Mouse (Mus musculus) stomach, embryonic 14.5 days (tissue): ENCODE data around the gene Fstl3. TPM values are rescaled to one million over a fixed set of nuclear protein-coding genes. Genes with fewer than 3 reads are reported as not detected.

Experiments
- ATAC-seq: fragments of 200-750 bp; cut with Nextera tagmentation; 2 replicates; pipeline ENCODE4 v1.8.0; 2017; ENCODE audit warnings: low read depth, moderate TSS enrichment; ENCODE audit not compliant: insufficient number of reproducible peaks, insufficient read depth, low FRiP score
- H3K27ac ChIP-seq: fragments of 300-500 bp; sonication (generic); 2 replicates; pipeline ENCODE4 v1.5.1; 2014; ENCODE audit warnings: mild to moderate bottlenecking, low read length, moderate library complexity, mixed read lengths
- H3K27me3 ChIP-seq: fragments of 300-500 bp; sonication (generic); 2 replicates; pipeline ENCODE4 v1.6.1; 2014; ENCODE audit warnings: low read length, control low read depth, mixed read lengths; ENCODE audit not compliant: control insufficient read depth, insufficient read depth
- H3K36me3 ChIP-seq: fragments of 300-500 bp; sonication (generic); 2 replicates; pipeline ENCODE4 v1.6.1; 2014; ENCODE audit warnings: mild to moderate bottlenecking, control low read depth, low read length, moderate library complexity, mixed read lengths; ENCODE audit not compliant: control insufficient read depth, insufficient read depth
- H3K4me1 ChIP-seq: fragments of 300-500 bp; sonication (generic); 2 replicates; pipeline ENCODE4 v1.6.1; 2014; ENCODE audit warnings: low read length, control low read depth, mixed read lengths; ENCODE audit not compliant: control insufficient read depth, insufficient read depth
- H3K4me2 ChIP-seq: fragments of 300-500 bp; sonication (generic); replicated peaks from 2 replicates; pipeline ENCODE4 v1.6.1; 2014; ENCODE audit warnings: low read depth, low read length, control low read depth
- H3K4me3 ChIP-seq: fragments of 300-500 bp; sonication (generic); 2 replicates; pipeline ENCODE4 v1.5.1; 2014; ENCODE audit warnings: low read depth, low read length, control low read depth
- H3K9ac ChIP-seq: fragments of 300-500 bp; sonication (generic); replicated peaks from 2 replicates; pipeline ENCODE4 v1.6.1; 2014; ENCODE audit warnings: low read depth, mild to moderate bottlenecking, control low read depth, low read length, moderate library complexity, mixed read lengths
- H3K9me3 ChIP-seq: fragments of 300-500 bp; sonication (generic); 2 replicates; pipeline ENCODE4 v1.6.1; 2016; ENCODE audit warnings: low read depth, low read length, control low read depth; ENCODE audit not compliant: control insufficient read depth
- WGBS: fragments of 180-500 bp; shearing (Covaris S2); extraction: QIAGEN DNeasy Blood & Tissue Kit; methylation state at CpG from one replicate; pipeline ENCODE4 v1.1.7; 2014; 5-methylcytosine and 5-hydroxymethylcytosine counted together
- polyA plus RNA-seq: library from polyadenylated mRNA; unstranded; fragments of >200 nt; fragmentation: Nextera tagmentation; extraction: Ambion mirVana; gene quantifications from 2 replicates; pipeline ENCODE4 v1.2.1, GENCODE M21; 2014

Gene Fstl3
- polyA plus RNA-seq, 1 experiment from 2014 or later = 9.0 TPM

DNA sequence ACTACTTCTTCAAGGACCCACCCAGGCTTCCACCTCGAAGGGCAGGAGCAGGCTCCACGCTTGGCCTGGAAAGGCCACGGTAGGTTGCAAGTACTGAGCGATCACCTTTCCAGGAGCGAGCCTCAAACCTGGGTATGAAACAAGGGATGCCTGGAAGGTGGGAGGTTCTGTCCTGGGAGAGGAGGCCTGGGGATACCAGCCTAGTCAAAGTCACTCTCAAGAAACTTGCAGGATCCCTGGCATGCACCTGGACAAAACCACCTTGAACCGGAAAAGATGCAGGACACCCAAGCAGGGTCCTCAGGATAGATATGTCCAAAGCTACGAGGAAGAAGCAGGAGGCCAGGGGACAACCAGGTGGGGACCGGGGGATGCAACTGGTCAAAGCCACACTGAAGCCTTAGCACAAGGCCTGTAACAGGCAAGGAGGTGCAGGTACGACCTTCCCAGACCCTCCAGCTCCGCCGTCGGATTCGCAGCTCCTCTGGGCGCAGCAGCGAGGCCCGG, 11.0 kb upstream of the Fstl3 start:
- Histone ChIP-seq H3K9me3 (no peaks in the 10 kb centered on the region), H3K36me3 (peaks cover 14% of the 10 kb centered on the region), H3K27ac (peak overlapping the region; percentile 87), H3K4me1 (peaks cover 26% of the 10 kb centered on the region), H3K4me3 (peak overlapping the region; percentile 92), H3K27me3 (no peaks in the 10 kb centered on the region), H3K9ac (peak overlapping the region; percentile 93), H3K4me2 (peak overlapping the region; percentile 92)
- WGBS = 6% methylated on average over 16 of the region's 16 CpGs
- ATAC-seq = no peak

DNA sequence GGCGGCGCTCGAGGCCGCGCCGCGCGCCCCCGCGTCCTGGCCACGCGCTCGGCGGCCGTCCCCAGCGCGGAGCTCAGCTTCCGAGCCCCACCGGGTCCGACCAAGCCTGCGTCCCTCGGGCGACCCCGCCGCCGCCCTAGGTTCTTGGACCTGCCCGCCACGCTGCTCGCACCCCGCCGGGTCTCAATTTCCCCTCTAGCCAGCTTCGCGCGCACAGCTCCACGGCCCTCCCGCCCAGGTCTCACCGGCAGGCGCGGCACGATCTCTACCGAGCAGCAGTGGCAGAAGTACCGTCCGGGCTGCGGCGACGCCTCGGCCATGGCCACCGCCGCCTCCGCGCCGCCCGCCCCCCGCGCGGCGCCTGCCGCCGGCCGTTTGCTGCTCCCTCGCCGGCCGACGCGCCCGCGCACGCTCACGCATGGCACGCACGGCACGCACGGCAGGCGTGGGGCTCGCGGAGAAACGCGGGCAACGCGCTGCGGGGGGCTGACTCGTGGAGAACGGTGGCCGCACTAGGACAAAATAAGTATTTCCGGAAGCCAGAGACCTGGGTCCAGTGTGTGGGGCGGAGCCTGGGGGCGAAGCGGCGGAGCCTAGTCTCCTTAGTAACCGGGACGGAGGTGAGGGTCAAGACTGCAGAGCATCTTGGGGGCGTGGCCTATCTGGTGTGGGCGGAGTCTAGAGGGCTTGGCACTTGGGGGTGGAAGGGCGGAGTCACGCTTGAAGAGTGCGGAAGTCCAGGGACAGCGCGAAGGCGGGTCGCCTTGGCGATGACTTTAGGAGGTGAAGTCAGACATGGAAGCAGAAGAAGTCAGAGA, 10.4 kb upstream of the Fstl3 start, which contains the start of gene Rnf126:
Gene Rnf126, minus strand, starts transcription at position 445 of the 818 bp plus-strand sequence.
- Histone ChIP-seq H3K4me1 (peaks cover 26% of the 10 kb centered on the region), H3K27ac (peak within 1 kb of the TSS; percentile 87), H3K4me2 (peak within 1 kb of the TSS; percentile 92), H3K9ac (peak within 1 kb of the TSS; percentile 93), H3K36me3 (peaks cover 8% of the 10 kb centered on the region), H3K9me3 (no peaks in the 10 kb centered on the region), H3K27me3 (no peaks in the 10 kb centered on the region), H3K4me3 (peak within 1 kb of the TSS; percentile 92)
- peak; percentile 92 for ATAC-seq
- WGBS = under 1% methylated on average over 101 of the region's 101 CpGs

DNA sequence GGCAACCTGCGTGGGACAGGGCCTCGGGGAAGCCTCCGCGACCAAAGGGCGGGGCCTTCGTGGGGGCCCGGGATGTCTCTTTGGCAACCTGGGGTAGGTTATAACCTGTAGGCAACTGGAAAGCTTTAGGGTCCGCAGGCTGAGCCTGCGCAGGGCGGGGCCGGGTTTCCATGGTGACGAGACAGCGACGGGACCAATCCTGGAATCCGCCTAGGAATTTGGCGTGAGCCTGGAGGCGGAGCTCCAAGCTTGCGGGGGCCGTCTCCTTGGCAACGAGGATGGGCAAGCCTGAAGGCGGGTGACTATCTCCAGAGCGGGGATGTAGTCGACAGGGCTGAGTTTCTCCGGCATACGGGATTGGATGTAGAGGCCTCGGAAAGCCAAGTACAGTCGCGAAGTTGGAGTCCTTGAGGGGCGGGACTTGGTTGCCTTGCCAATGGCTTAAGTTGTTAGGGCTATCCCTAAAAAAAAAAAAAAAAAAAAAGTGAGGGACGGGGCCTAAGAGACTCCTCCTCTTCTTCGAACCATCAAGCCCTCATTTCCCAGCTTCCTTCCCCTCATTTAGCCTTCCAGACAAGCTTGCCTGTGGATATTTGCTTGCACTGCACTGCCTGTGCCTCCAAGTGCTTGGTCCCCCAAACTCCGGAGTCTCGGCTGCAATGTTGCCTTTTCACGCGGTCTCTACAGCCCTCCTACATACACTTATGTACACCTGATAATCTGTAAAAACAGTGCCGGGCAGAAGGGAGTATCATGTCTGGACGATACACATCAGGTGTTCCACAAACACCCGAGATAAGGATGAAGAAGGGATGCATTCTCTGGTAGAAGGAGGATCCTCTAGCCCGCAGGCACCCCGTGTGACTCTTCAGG, 9.5 kb upstream of the Fstl3 start:
- H3K27me3 ChIP-seq = no peaks in the 10 kb centered on the region
- H3K9me3 ChIP-seq = no peaks in the 10 kb centered on the region
- peaks cover 26% of the 10 kb centered on the region for H3K4me1 ChIP-seq
- H3K27ac ChIP-seq = peak overlapping the region; percentile 79
- H3K4me2 ChIP-seq = peak overlapping the region; percentile 92
- no peak overlapping the region; the same call in 1 of the 2 replicates for H3K9ac ChIP-seq
- ATAC-seq = peak; percentile 77
- no peaks in the 10 kb centered on the region for H3K36me3 ChIP-seq
- H3K4me3 ChIP-seq = peak overlapping the region; percentile 92
- 9% methylated on average over 39 of the region's 40 CpGs for WGBS

DNA sequence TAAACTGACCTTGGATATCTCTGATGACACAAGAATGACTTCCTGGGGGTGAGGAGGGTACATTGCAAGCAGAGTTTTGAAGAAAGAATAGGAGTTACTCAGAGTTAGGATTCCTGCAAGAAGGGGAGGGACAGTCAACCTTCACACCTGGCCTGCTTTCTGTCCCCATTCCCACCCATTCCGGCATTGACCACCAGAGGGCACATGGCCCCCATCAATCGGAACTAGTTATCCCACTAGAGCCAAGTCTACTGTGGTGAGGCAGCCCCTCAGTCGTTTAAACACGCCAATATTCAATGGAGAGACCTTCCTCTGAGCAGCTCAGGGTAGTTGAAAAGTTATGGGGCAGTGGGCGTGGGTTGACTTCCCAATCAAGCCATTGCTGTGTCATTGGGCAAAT, 8.7 kb upstream of the Fstl3 start:
- WGBS = 1% methylated on average over 5 of the region's 5 CpGs
- Histone ChIP-seq H3K9ac (no peak overlapping the region), H3K27me3 (no peaks in the 10 kb centered on the region), H3K9me3 (no peaks in the 10 kb centered on the region), H3K36me3 (no peaks in the 10 kb centered on the region), H3K27ac (no peak overlapping the region), H3K4me1 (peaks cover 26% of the 10 kb centered on the region), H3K4me2 (no peak overlapping the region), H3K4me3 (no peak overlapping the region)
- ATAC-seq = no peak

DNA sequence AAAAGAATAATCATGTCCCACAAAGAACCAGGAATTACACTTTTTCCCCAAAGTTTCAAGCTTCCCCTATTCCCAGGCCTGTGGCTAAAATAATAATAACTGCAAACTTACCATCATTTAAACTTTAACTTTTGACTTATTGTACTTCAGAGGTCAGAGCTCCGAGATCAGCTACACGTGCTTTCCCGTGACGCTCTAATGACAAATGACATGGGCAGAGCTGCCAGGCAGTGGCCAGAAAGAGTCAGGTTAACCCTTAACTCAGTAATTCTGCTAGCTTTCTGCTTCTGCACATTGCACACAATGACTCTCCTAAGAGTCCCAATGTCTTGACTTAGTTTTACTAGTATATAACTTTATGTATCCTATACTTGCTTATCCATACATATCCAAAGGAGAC, 7.7 kb upstream of the Fstl3 start:
- Histone ChIP-seq H3K36me3 (no peaks in the 10 kb centered on the region), H3K27ac (no peak overlapping the region), H3K4me3 (no peak overlapping the region), H3K4me2 (no peak overlapping the region), H3K9me3 (no peaks in the 10 kb centered on the region), H3K27me3 (no peaks in the 10 kb centered on the region), H3K9ac (no peak overlapping the region), H3K4me1 (peaks cover 24% of the 10 kb centered on the region)
- WGBS = 13% methylated on average over 4 of the region's 4 CpGs
- no peak for ATAC-seq

DNA sequence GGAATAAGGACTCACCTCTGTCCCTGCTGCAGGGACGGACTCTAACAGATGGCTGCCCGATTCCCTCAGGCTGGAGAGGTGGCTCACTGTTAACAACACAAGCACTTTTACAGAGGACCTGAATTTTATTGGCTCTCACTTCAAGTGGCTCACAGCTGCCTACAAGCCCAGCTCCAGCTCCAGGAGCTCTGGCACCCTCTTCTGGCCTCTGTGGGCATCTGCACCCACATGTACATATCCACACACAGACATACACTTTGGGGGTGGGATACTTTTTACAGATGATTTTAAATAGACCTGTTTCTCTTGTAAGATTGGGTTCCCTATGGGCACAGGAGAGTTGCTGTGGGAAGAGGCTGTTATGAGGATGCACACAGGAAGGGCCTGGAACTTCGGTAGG, 4.8 kb upstream of the Fstl3 start:
- no peaks in the 10 kb centered on the region for H3K9me3 ChIP-seq
- no peaks in the 10 kb centered on the region for H3K36me3 ChIP-seq
- H3K27me3 ChIP-seq = no peaks in the 10 kb centered on the region
- no peak overlapping the region for H3K9ac ChIP-seq
- 92% methylated on average over 3 of the region's 3 CpGs for WGBS
- no peak overlapping the region for H3K4me2 ChIP-seq
- no peak overlapping the region for H3K4me3 ChIP-seq
- peaks cover 13% of the 10 kb centered on the region; the same call in 1 of the 2 replicates for H3K4me1 ChIP-seq
- H3K27ac ChIP-seq = no peak overlapping the region
- no peak for ATAC-seq

DNA sequence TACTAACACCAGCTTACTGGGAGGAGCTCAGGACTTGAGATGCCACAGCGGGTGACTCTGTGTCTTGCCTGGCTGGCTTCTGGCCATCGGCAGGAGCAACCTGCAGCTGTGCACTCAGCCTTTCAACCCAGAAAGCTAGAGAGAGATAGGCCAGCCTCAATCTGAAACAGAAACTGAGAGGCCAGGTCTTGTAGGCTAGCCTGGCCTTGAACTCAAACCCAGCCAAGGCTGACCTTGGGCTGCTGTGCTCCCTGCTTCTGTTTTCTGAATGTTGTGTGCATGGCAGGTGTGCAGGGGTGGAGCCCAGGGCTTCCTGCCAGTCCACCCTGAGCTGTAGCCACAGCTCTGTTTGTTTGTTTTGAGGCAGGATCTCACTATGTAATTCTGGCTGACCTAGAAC, 3.9 kb upstream of the Fstl3 start:
- no peak overlapping the region for H3K4me2 ChIP-seq
- WGBS = 83% methylated on average over 2 of the region's 2 CpGs
- H3K9ac ChIP-seq = no peak overlapping the region
- H3K4me1 ChIP-seq = peaks cover 17% of the 10 kb centered on the region; the same call in 1 of the 2 replicates
- no peak overlapping the region for H3K4me3 ChIP-seq
- ATAC-seq = no peak
- no peaks in the 10 kb centered on the region for H3K27me3 ChIP-seq
- no peaks in the 10 kb centered on the region for H3K36me3 ChIP-seq
- no peak overlapping the region for H3K27ac ChIP-seq
- H3K9me3 ChIP-seq = no peaks in the 10 kb centered on the region

DNA sequence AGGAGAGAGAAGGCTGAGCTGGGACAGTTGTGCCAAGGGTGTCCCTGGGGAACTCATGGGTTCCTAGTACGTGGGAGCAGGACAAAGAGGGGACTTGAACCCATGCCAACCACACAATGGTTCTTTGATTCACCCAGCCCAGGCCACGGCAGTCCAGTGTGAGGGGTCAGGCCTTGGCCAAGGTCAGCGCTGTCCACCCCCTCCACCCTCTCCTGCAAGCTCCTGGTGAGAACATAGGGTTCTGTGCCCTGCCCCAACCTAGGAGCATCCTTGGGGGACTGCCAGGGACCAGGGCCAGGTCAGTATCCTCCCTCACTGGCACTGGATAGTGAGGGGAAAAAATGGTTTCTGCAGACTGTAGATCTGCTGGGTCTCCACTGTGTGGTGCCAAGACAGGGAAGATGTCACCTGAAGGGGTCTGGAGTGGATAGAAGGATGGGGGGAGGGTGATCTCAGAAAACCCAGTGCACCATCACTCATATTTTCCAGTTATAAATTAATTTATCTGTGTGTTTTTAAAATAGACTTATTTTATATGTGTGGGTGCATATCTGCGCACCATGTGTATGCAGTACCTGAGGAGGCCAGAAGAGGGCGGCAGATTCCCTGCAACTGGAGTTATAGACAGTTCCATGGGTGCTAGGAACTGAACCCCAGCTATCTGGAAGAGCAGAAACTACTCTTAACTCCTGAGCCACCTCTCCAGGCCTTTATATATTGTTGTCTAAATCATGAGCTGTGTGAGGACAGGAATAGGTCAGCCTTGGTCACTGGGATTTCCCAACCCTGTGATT, 2.4 kb upstream of the Fstl3 start:
- Histone ChIP-seq H3K4me3 (no peak overlapping the region), H3K27ac (no peak overlapping the region), H3K27me3 (no peaks in the 10 kb centered on the region), H3K4me2 (no peak overlapping the region), H3K9ac (no peak overlapping the region), H3K9me3 (no peaks in the 10 kb centered on the region), H3K4me1 (peaks cover 21% of the 10 kb centered on the region), H3K36me3 (no peaks in the 10 kb centered on the region)
- WGBS = 66% methylated on average over 5 of the region's 5 CpGs
- no peak for ATAC-seq
